ENCODE assay signal across 8 mouse cellular contexts in genomic region chr6:47878593-47878992, GRCm38 (mm10). TPM values are rescaled to one million over a fixed set of nuclear protein-coding genes. Genes with fewer than 3 reads are reported as not detected.
DNase-seq lines count a peak whose midpoint lies in the region; ATAC-seq and TF ChIP-seq lines count a peak whose summit lies in the region.

No protein-coding gene starts in this region.

- H3K36me3 ChIP-seq in kidney, embryonic 15.5 days, result peaks cover 43% of the 10 kb centered on the region
- peaks cover 5% of the 10 kb centered on the region for H3K36me3 ChIP-seq in hindbrain, embryonic 11.5 days (ENCODE audit: control insufficient read depth, insufficient read depth, low read length)
- H3K36me3 ChIP-seq in midbrain, embryonic 13.5 days, result peaks cover 39% of the 10 kb centered on the region

- 40% methylated on average over 3 of the region's 3 CpGs for WGBS in kidney, embryonic 15.5 days
- 54% methylated on average over 3 of the region's 3 CpGs for WGBS in bone marrow, adult 2 months
- 41% methylated on average over 3 of the region's 3 CpGs for WGBS in hindbrain, embryonic 11.5 days
- WGBS in midbrain, embryonic 13.5 days, result 40% methylated on average over 3 of the region's 3 CpGs

- H3K4me3 ChIP-seq in kidney, embryonic 15.5 days (replicated peaks), result peak overlapping the region; percentile 95
- H3K4me3 ChIP-seq in bone marrow, adult 2 months (replicated peaks; ENCODE audit: control insufficient read depth, low read depth, low read length), result peak overlapping the region; percentile 67
- H3K4me3 ChIP-seq in hindbrain, embryonic 11.5 days (ENCODE audit: low read depth, low read length), result peak overlapping the region; percentile 87
- peak overlapping the region; percentile 97 for H3K4me3 ChIP-seq in midbrain, embryonic 13.5 days (replicated peaks)

- H3K27ac ChIP-seq in kidney, embryonic 15.5 days, result peak overlapping the region; percentile 99; the same call in 1 of the 2 replicates
- H3K27ac ChIP-seq in bone marrow, adult 2 months (ENCODE audit: control insufficient read depth, insufficient read depth, low read depth, low read length, poor library complexity), result no peak overlapping the region
- H3K27ac ChIP-seq in hindbrain, embryonic 11.5 days (ENCODE audit: low read depth, low read length), result no peak overlapping the region
- H3K27ac ChIP-seq in midbrain, embryonic 13.5 days, result peak overlapping the region; percentile 98

- TF ChIP-seq POLR2A in bone marrow, adult 2 months (IDR thresholded peaks at IDR 0.05; ENCODE audit: borderline replicate concordance, control insufficient read depth, low read depth, low read length), result no peak

- H3K4me1 ChIP-seq in kidney, embryonic 15.5 days, result peaks cover 19% of the 10 kb centered on the region
- H3K4me1 ChIP-seq in bone marrow, adult 2 months (ENCODE audit: control insufficient read depth, insufficient read depth, low read length), result no peaks in the 10 kb centered on the region; the same call in 1 of the 2 replicates
- H3K4me1 ChIP-seq in hindbrain, embryonic 11.5 days (replicated peaks; ENCODE audit: control insufficient read depth, insufficient read depth, low read length), result peaks cover 12% of the 10 kb centered on the region
- H3K4me1 ChIP-seq in midbrain, embryonic 13.5 days (replicated peaks), result peaks cover 26% of the 10 kb centered on the region

- no peak for ATAC-seq in kidney, embryonic 15.5 days (replicated peaks; ENCODE audit: low FRiP score)
- ATAC-seq in hindbrain, embryonic 11.5 days (ENCODE audit: low FRiP score), result no peak
- ATAC-seq in midbrain, embryonic 13.5 days, result no peak

- H3K9ac ChIP-seq in kidney, embryonic 15.5 days, result peak overlapping the region; percentile 91
- peak overlapping the region; percentile 96 for H3K9ac ChIP-seq in hindbrain, embryonic 11.5 days (ENCODE audit: low read depth, low read length)
- H3K9ac ChIP-seq in midbrain, embryonic 13.5 days (replicated peaks), result peak overlapping the region; percentile 96

- peak overlapping the region; percentile 74 for H3K4me2 ChIP-seq in kidney, embryonic 15.5 days
- H3K4me2 ChIP-seq in hindbrain, embryonic 11.5 days (replicated peaks; ENCODE audit: low read depth, low read length), result peak overlapping the region; percentile 87
- peak overlapping the region; percentile 92 for H3K4me2 ChIP-seq in midbrain, embryonic 13.5 days (replicated peaks)

- H3K9me3 ChIP-seq in kidney, embryonic 15.5 days (replicated peaks), result no peaks in the 10 kb centered on the region
- H3K9me3 ChIP-seq in hindbrain, embryonic 11.5 days (ENCODE audit: control insufficient read depth, low read length), result no peaks in the 10 kb centered on the region
- H3K9me3 ChIP-seq in midbrain, embryonic 13.5 days, result no peaks in the 10 kb centered on the region

- H3K27me3 ChIP-seq in kidney, embryonic 15.5 days, result no peaks in the 10 kb centered on the region
- no peaks in the 10 kb centered on the region for H3K27me3 ChIP-seq in hindbrain, embryonic 11.5 days (ENCODE audit: control insufficient read depth, insufficient read depth, low read length)
- no peaks in the 10 kb centered on the region for H3K27me3 ChIP-seq in midbrain, embryonic 13.5 days

- no peak for TF ChIP-seq CTCF in bone marrow, adult 2 months (IDR thresholded peaks at IDR 0.05; ENCODE audit: control insufficient read depth, insufficient read depth, low read length)

- no peak for DNase-seq in kidney, postnatal 25 days
- DNase-seq in hindbrain, embryonic 11.5 days (ENCODE audit: low spot score), result no peak
- no peak for DNase-seq in adrenal gland, postnatal 4 days (ENCODE audit: low spot score in 2 of 2)
- no peak for DNase-seq in gastrocnemius, adult 18-20 months (ENCODE audit: low spot score)
- DNase-seq in adrenal gland, adult 8-10 months, result no peak

RNA-seq across cellular contexts. Expression of gene Zfp282, which starts 1.6 kb away (rescaled TPM):
- 16.3 and 18.0 TPM in 2 replicates for polyA plus RNA-seq in kidney, embryonic 15.5 days (2015; fragmentation: Nextera tagmentation; extraction: Ambion mirVana)
- 2.7 and 2.9 TPM in 2 replicates for polyA plus RNA-seq in bone marrow, adult 2 months (2011; ENCODE audit: insufficient read depth, insufficient read length, low replicate concordance, missing spikeins)
- polyA plus RNA-seq in hindbrain, embryonic 11.5 days (2014; fragmentation: Nextera tagmentation; extraction: Ambion mirVana), result 13.1 and 13.2 TPM in 2 replicates
- polyA plus RNA-seq in midbrain, embryonic 13.5 days (2015; fragmentation: Nextera tagmentation; extraction: Ambion mirVana), result 20.4 and 25.9 TPM in 2 replicates
- total RNA-seq in adrenal gland, postnatal 4 days (2021), result 10 to 100 TPM; 19.7 to 19.8 TPM
- total RNA-seq in gastrocnemius, adult 18-20 months (2021), result 1 to 10 TPM; 5.3 to 5.9 TPM
- 10 to 100 TPM in 1 of 4 experiments, 1 to 10 TPM in 3; 9.4 to 13.3 (median 9.7) TPM for total RNA-seq in adrenal gland, adult 8-10 months (2022)

RNA-seq across cellular contexts. Expression of gene Zfp212, which starts 41.7 kb away (rescaled TPM):
- 19.3 and 20.6 TPM in 2 replicates for polyA plus RNA-seq in kidney, embryonic 15.5 days (2015; fragmentation: Nextera tagmentation; extraction: Ambion mirVana)
- 9.0 and 12.3 TPM in 2 replicates for polyA plus RNA-seq in bone marrow, adult 2 months (2011; ENCODE audit: insufficient read depth, insufficient read length, low replicate concordance, missing spikeins)
- polyA plus RNA-seq in hindbrain, embryonic 11.5 days (2014; fragmentation: Nextera tagmentation; extraction: Ambion mirVana), result 9.9 and 13.9 TPM in 2 replicates
- polyA plus RNA-seq in midbrain, embryonic 13.5 days (2015; fragmentation: Nextera tagmentation; extraction: Ambion mirVana), result 21.0 and 22.2 TPM in 2 replicates
- 10 to 100 TPM; 26.6 to 26.8 TPM for total RNA-seq in adrenal gland, postnatal 4 days (2021)
- 1 to 10 TPM; 7.9 to 9.3 TPM for total RNA-seq in gastrocnemius, adult 18-20 months (2021)
- total RNA-seq in adrenal gland, adult 8-10 months (2022), result 10 to 100 TPM; 17.0 to 25.4 (median 19.0) TPM

RNA-seq across cellular contexts. Expression of gene Zfp398, which starts 43.1 kb away (rescaled TPM):
- 9.5 and 10.1 TPM in 2 replicates for polyA plus RNA-seq in kidney, embryonic 15.5 days (2015; fragmentation: Nextera tagmentation; extraction: Ambion mirVana)
- polyA plus RNA-seq in bone marrow, adult 2 months (2011; ENCODE audit: insufficient read depth, insufficient read length, low replicate concordance, missing spikeins), result 2.3 and 5.7 TPM in 2 replicates
- 9.1 and 13.8 TPM in 2 replicates for polyA plus RNA-seq in hindbrain, embryonic 11.5 days (2014; fragmentation: Nextera tagmentation; extraction: Ambion mirVana)
- 17.9 and 19.0 TPM in 2 replicates for polyA plus RNA-seq in midbrain, embryonic 13.5 days (2015; fragmentation: Nextera tagmentation; extraction: Ambion mirVana)
- total RNA-seq in adrenal gland, postnatal 4 days (2021), result 10 to 100 TPM; 16.7 to 18.0 TPM
- total RNA-seq in gastrocnemius, adult 18-20 months (2021), result 1 to 10 TPM; 4.7 to 5.6 TPM
- 10 to 100 TPM; 15.0 to 19.0 (median 17.3) TPM for total RNA-seq in adrenal gland, adult 8-10 months (2022)

RNA-seq across cellular contexts. Expression of gene Zfp786, which starts 47.9 kb away (rescaled TPM):
- 3.7 and 4.1 TPM in 2 replicates for polyA plus RNA-seq in kidney, embryonic 15.5 days (2015; fragmentation: Nextera tagmentation; extraction: Ambion mirVana)
- polyA plus RNA-seq in bone marrow, adult 2 months (2011; ENCODE audit: insufficient read depth, insufficient read length, low replicate concordance, missing spikeins), result not detected in 2 replicates
- 6.6 and 6.9 TPM in 2 replicates for polyA plus RNA-seq in hindbrain, embryonic 11.5 days (2014; fragmentation: Nextera tagmentation; extraction: Ambion mirVana)
- 18.3 and 18.8 TPM in 2 replicates for polyA plus RNA-seq in midbrain, embryonic 13.5 days (2015; fragmentation: Nextera tagmentation; extraction: Ambion mirVana)
- total RNA-seq in adrenal gland, postnatal 4 days (2021), result 1 to 10 TPM; 2.1 to 2.7 TPM
- under 1 TPM; 0.73 to 0.76 TPM for total RNA-seq in gastrocnemius, adult 18-20 months (2021)
- 1 to 10 TPM; 1.0 to 1.8 (median 1.5) TPM for total RNA-seq in adrenal gland, adult 8-10 months (2022)

Comparison
In these comparisons a context has a peak if more than half of its experiments do, and no peak if none do; other contexts are left out.
1. H3K27ac ChIP-seq: peak in kidney, embryonic 15.5 days (single experiment) and midbrain, embryonic 13.5 days (single experiment); none in bone marrow, adult 2 months (single experiment) and hindbrain, embryonic 11.5 days (single experiment).
2. Peak in every context shown above with its lines, with median percentiles within 50 percentile points of each other: H3K4me2 ChIP-seq, H3K4me3 ChIP-seq and H3K9ac ChIP-seq.